Mouse (Mus musculus) myocyte (in vitro differentiated cells): ENCODE results near the gene Snap25. TPM values are rescaled to one million over a fixed set of nuclear protein-coding genes. Genes with fewer than 3 reads are reported as not detected.

Experiments used
- H3K27me3 ChIP-seq: one replicate; pipeline ENCODE4 v1.6.1; 2011; ENCODE audit not compliant: control insufficient read depth, insufficient read depth, insufficient read length
- H3K36me3 ChIP-seq: one replicate; pipeline ENCODE4 v1.6.1; 2011; ENCODE audit not compliant: control insufficient read depth, insufficient read depth
- H3K4me2 ChIP-seq: one replicate; pipeline ENCODE4 v1.6.1; 2011; ENCODE audit warnings: low read depth, control low read depth
- H3K4me3 ChIP-seq: one replicate; pipeline ENCODE4 v1.5.1; 2011; ENCODE audit warnings: mild to moderate bottlenecking, control low read depth, moderate library complexity
- H3K79me2 ChIP-seq: one replicate; pipeline ENCODE4 v1.6.1; 2011; ENCODE audit not compliant: control insufficient read depth, insufficient read depth
- H3ac ChIP-seq: one replicate; pipeline ENCODE4 v1.6.1; 2011; ENCODE audit not compliant: control insufficient read depth, insufficient read length
- CEBPB ChIP-seq: IDR thresholded peaks from 2 replicates; pipeline ENCODE4 v1.6.1; 2011; ENCODE audit warnings: mild to moderate bottlenecking, moderate library complexity; ENCODE audit not compliant: poor library complexity, insufficient read depth, severe bottlenecking
- E2F4 ChIP-seq: IDR thresholded peaks from one replicate; pipeline ENCODE4 v1.6.1; 2011; ENCODE audit warnings: mild to moderate bottlenecking, control low read depth, moderate library complexity; ENCODE audit not compliant: insufficient read depth
- MAX ChIP-seq: IDR thresholded peaks from one replicate; pipeline ENCODE4 v1.6.1; 2011; ENCODE audit warnings: low read depth, mild to moderate bottlenecking, control low read depth
- MYOD1 ChIP-seq, 3 experiments: IDR thresholded peaks; one replicate each; pipeline ENCODE4 v1.6.1; 2011; ENCODE audit warnings: control low read depth in 2 of 3, low read depth in 2 of 3, mild to moderate bottlenecking in 2 of 3, moderate library complexity in 1 of 3; ENCODE audit not compliant: insufficient read length in 2 of 3, control insufficient read depth in 1 of 3
- MYOG ChIP-seq, 3 experiments: IDR thresholded peaks; one replicate each; pipeline ENCODE4 v1.6.1; 2011; ENCODE audit warnings: control low read depth in 2 of 3, low read depth in 2 of 3, mild to moderate bottlenecking in 2 of 3; ENCODE audit not compliant: insufficient read length in 2 of 3, control insufficient read depth in 1 of 3, insufficient read depth in 1 of 3
- POLR2A ChIP-seq: IDR thresholded peaks from one replicate; pipeline ENCODE4 v1.6.1; 2011; ENCODE audit warnings: low read depth, mild to moderate bottlenecking, control low read depth, moderate library complexity; ENCODE audit not compliant: insufficient read length
- POLR2AphosphoS2 ChIP-seq: IDR thresholded peaks from one replicate; pipeline ENCODE4 v1.6.1; 2011; ENCODE audit warnings: low read depth, control low read depth; ENCODE audit not compliant: insufficient read length
- REST ChIP-seq: IDR thresholded peaks from one replicate; pipeline ENCODE4 v1.6.1; 2011; ENCODE audit warnings: mild to moderate bottlenecking, control low read depth, moderate library complexity; ENCODE audit not compliant: insufficient read depth, insufficient read length
- SRF ChIP-seq: IDR thresholded peaks from one replicate; pipeline ENCODE4 v1.6.1; 2011; ENCODE audit warnings: low read depth; ENCODE audit not compliant: control insufficient read depth, insufficient read length
- TCF12 ChIP-seq: IDR thresholded peaks from one replicate; pipeline ENCODE4 v1.6.1; 2011; ENCODE audit warnings: mild to moderate bottlenecking, control low read depth; ENCODE audit not compliant: poor library complexity, insufficient read depth, severe bottlenecking
- TCF3 ChIP-seq: IDR thresholded peaks from one replicate; pipeline ENCODE4 v1.6.1; 2011; ENCODE audit warnings: low read depth, control low read depth; ENCODE audit not compliant: insufficient read length
- USF1 ChIP-seq: IDR thresholded peaks from one replicate; pipeline ENCODE4 v1.6.1; 2011; ENCODE audit warnings: low read depth, mild to moderate bottlenecking, control low read depth, moderate library complexity
- polyA plus RNA-seq: library from polyadenylated mRNA; unstranded; fragments of >200 nt; fragmentation: generic; extraction: Trizol; gene quantifications from one replicate; pipeline ENCODE4 v1.2.1, GENCODE M21; 2012; ENCODE audit warnings: missing spikeins

Snap25 gene
- polyA plus RNA-seq, 1 experiment = not detected

DNA sequence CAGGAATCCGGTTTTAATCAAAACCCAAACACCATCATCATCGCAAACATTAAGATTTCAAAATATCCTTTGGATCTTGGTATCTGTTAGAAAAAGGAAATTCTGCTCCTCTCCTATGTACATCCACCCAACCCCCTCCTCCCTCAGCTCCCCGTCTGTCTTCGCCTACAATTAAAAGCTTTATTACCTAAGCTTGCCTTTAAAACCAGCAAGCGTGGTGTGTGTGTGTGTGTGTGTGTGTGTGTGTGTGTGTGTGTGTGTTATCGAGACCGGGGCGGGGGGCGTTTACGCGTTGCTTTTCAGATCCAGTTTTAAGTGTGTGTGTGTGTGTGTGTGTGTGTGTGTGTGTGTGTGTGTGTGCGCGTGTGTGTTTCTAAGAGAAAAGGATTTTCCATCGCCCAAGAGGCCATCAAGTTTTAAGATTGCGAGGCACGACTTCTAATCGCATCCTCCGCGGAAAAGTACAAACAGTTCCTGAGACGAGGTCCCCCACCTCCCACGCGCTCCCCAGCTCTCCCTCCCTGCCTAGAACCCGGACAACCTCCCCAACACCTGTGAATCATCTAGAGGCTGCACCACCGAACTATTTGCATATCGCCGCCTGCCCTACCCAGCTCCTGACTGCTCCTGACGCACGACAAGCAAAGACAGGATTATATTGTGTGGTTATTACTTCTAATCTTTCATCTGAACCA lies 1.4 kb upstream of the Snap25 start:
- H3K36me3 ChIP-seq = no peaks in the 10 kb centered on the region
- H3K27me3 ChIP-seq = no peaks in the 10 kb centered on the region
- no peak for TF ChIP-seq E2F4
- no peak for TF ChIP-seq CEBPB
- no peak for TF ChIP-seq MYOG (IDR thresholded peaks at IDR 0.05; ENCODE audit: control insufficient read depth in 1 of 3, insufficient read depth in 1 of 3, insufficient read length in 2 of 3, low read depth in 2 of 3)
- TF ChIP-seq USF1 = no peak
- TF ChIP-seq MAX = no peak
- no peak for TF ChIP-seq POLR2A
- TF ChIP-seq MYOD1 (IDR thresholded peaks at IDR 0.05; ENCODE audit: control insufficient read depth in 1 of 3, insufficient read length in 2 of 3, low read depth in 2 of 3) = no peak
- no peak for TF ChIP-seq SRF
- TF ChIP-seq TCF12 = no peak
- no peak overlapping the region for H3K4me3 ChIP-seq
- no peak overlapping the region for H3ac ChIP-seq
- H3K79me2 ChIP-seq = no peaks in the 10 kb centered on the region
- H3K4me2 ChIP-seq = no peak overlapping the region

DNA sequence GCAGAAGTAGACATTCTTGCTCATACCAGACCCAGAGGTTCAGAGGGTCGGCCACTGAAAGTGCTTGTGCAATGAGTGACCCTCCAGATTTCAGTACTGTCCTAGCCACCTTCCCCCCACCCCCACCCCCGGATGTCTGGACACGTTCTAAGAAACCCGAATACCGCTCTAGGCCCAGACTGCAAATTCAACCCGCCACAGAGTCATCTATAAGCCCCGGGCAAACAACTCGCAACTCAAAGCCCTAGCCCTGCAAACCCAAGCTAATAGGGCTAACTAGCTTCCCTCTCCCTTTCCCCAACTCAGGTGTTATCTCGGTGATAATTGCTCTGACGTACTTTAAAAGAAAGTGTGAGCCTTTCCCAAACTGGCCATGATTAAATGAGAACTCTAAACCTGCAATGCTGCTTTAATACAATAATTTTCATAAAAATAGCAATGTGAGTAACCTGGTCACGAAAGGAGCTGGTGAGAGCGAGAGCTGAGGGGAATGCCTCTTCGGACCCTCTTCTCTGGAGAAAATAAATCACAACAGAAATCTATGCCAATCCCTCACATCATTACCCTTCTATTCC lies 725 bp upstream of the Snap25 start:
- Histone ChIP-seq H3K27me3 (no peaks in the 10 kb centered on the region), H3K36me3 (no peaks in the 10 kb centered on the region), H3ac (no peak overlapping the region), H3K4me2 (no peak overlapping the region), H3K4me3 (no peak overlapping the region), H3K79me2 (no peaks in the 10 kb centered on the region)
- TF ChIP-seq USF1 (no peak), POLR2A (no peak), MYOD1 (IDR thresholded peaks at IDR 0.05; ENCODE audit: control insufficient read depth in 1 of 3, insufficient read length in 2 of 3, low read depth in 2 of 3) (no peak), E2F4 (no peak), CEBPB (no peak), SRF (no peak), POLR2AphosphoS2 (no peak), MAX (no peak), TCF12 (no peak), TCF3 (no peak), MYOG (IDR thresholded peaks at IDR 0.05; ENCODE audit: control insufficient read depth in 1 of 3, insufficient read depth in 1 of 3, insufficient read length in 2 of 3, low read depth in 2 of 3) (no peak), REST (no peak)

DNA sequence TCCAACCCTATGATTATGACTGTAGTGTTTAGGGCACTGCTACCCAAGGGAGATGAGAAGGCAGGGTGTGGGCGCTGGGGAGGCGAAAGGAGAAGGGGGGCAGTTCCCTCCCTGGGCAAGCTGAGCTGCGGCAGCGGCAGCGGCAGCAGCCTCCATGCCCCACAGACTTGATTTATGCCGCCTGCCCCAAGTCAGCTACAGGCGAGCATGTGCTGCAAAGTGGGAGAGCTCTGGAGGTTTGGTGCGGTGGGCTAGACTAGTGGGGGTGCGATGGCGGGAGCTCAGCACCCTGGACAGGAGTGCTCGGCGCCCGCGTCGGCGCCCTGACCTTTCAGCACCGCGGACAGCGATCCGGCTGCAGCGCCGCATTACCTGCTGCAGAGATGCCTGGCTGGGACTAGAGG lies 757 bp downstream of the Snap25 start:
- TF ChIP-seq E2F4 (peak; percentile 20), TCF3 (peak; percentile 4), MAX (no peak), REST (peak; percentile 96), POLR2A (no peak)
- no peak overlapping the region for H3K4me3 ChIP-seq
- H3K36me3 ChIP-seq = no peaks in the 10 kb centered on the region
- H3K4me2 ChIP-seq = no peak overlapping the region
- H3ac ChIP-seq = no peak overlapping the region
- no peaks in the 10 kb centered on the region for H3K79me2 ChIP-seq
- H3K27me3 ChIP-seq = no peaks in the 10 kb centered on the region

DNA sequence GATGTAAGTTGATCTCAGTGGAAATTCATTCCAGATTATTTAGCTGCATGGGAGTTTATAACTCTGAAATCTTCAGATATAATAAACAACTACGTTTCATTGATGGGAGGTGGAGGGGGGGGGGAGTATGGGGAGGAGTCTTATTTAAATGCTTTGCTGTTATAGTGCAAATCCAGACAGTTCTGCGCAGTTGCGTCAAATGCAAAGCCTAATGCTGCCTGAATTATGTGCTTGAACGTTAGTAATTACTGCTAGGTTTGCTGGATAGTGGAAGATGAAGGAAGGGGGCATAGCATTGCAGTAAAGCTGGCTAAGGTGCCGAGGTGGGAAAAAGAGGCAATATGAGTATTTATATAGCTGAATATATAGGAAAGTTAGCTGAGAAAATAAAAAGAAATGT lies 2.3 kb downstream of the Snap25 start:
- H3K4me2 ChIP-seq = no peak overlapping the region
- H3K27me3 ChIP-seq = no peaks in the 10 kb centered on the region
- no peaks in the 10 kb centered on the region for H3K79me2 ChIP-seq
- H3K4me3 ChIP-seq = no peak overlapping the region
- no peak for TF ChIP-seq SRF
- no peak for TF ChIP-seq MYOG (IDR thresholded peaks at IDR 0.05; ENCODE audit: control insufficient read depth in 1 of 3, insufficient read depth in 1 of 3, insufficient read length in 2 of 3, low read depth in 2 of 3)
- no peak for TF ChIP-seq POLR2AphosphoS2
- TF ChIP-seq MAX = no peak
- TF ChIP-seq POLR2A = no peak
- TF ChIP-seq TCF3 = no peak
- no peak for TF ChIP-seq USF1
- TF ChIP-seq E2F4 = no peak
- TF ChIP-seq MYOD1 (IDR thresholded peaks at IDR 0.05; ENCODE audit: control insufficient read depth in 1 of 3, insufficient read length in 2 of 3, low read depth in 2 of 3) = no peak
- no peak for TF ChIP-seq TCF12
- TF ChIP-seq REST = no peak
- no peak for TF ChIP-seq CEBPB
- H3ac ChIP-seq = no peak overlapping the region
- H3K36me3 ChIP-seq = no peaks in the 10 kb centered on the region

DNA sequence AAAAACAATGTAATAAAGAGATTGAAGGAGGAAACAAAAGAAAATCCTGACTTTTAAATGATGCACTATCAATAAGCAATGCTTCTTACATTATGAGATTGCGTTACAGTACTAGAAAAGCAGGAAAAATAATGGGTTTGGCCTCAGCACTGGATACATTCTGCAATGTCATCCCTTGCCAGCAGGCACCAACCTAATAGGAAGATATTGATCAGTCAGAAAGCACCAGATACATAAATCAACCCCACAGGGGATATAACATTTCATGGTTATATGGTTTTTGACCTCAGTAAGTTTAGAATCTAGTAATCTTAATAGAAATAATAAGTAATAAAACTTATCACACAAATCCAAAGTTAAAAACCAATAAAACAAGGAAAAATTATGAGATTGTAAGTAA lies 3.1 kb downstream of the Snap25 start:
- Histone ChIP-seq H3ac (no peak overlapping the region), H3K4me3 (no peak overlapping the region), H3K79me2 (no peaks in the 10 kb centered on the region), H3K4me2 (no peak overlapping the region), H3K27me3 (no peaks in the 10 kb centered on the region), H3K36me3 (no peaks in the 10 kb centered on the region)
- TF ChIP-seq MYOD1 (IDR thresholded peaks at IDR 0.05; ENCODE audit: control insufficient read depth in 1 of 3, insufficient read length in 2 of 3, low read depth in 2 of 3) (no peak), POLR2AphosphoS2 (no peak), MAX (no peak)
